Mouse (Mus musculus) embryonic facial prominence, embryonic 11.5 days (tissue): ENCODE measurements around the gene Rab3c. TPM values are rescaled to one million over a fixed set of nuclear protein-coding genes. Genes with fewer than 3 reads are reported as not detected.

Experiments
- ATAC-seq: fragments of 200-750 bp; cut with Nextera tagmentation; replicated peaks from 2 replicates; pipeline ENCODE4 v1.8.0; 2017; ENCODE audit warnings: low read depth; ENCODE audit not compliant: insufficient number of reproducible peaks, low FRiP score, low TSS enrichment
- DNase-seq: peaks from one replicate; pipeline ENCODE4 v3.0.0-alpha.2; 2015; ENCODE audit warnings: low spot score
- H3K27ac ChIP-seq: fragments of 300-500 bp; sonication (generic); replicated peaks from 2 replicates; pipeline ENCODE4 v1.5.1; 2014; ENCODE audit warnings: mild to moderate bottlenecking, low read depth, low read length, control low read depth
- H3K27me3 ChIP-seq: fragments of 300-500 bp; sonication (generic); 2 replicates; pipeline ENCODE4 v1.6.1; 2014; ENCODE audit warnings: mild to moderate bottlenecking, low read length, moderate library complexity, mixed read lengths; ENCODE audit not compliant: control insufficient read depth, insufficient read depth
- H3K36me3 ChIP-seq: fragments of 300-500 bp; sonication (generic); replicated peaks from 2 replicates; pipeline ENCODE4 v1.6.1; 2014; ENCODE audit warnings: low read depth, mild to moderate bottlenecking, low read length, moderate library complexity, mixed read lengths; ENCODE audit not compliant: control insufficient read depth, insufficient read depth
- H3K4me1 ChIP-seq: fragments of 300-500 bp; sonication (generic); 2 replicates; pipeline ENCODE4 v1.6.1; 2014; ENCODE audit warnings: low read length, mixed read lengths; ENCODE audit not compliant: control insufficient read depth, insufficient read depth
- H3K4me2 ChIP-seq: fragments of 300-500 bp; sonication (generic); 2 replicates; pipeline ENCODE4 v1.6.1; 2014; ENCODE audit warnings: low read depth, mild to moderate bottlenecking, control low read depth, low read length, moderate library complexity
- H3K4me3 ChIP-seq: fragments of 300-500 bp; sonication (generic); 2 replicates; pipeline ENCODE4 v1.5.1; 2014; ENCODE audit warnings: low read depth, low read length, control low read depth
- H3K9ac ChIP-seq: fragments of 300-500 bp; sonication (generic); replicated peaks from 2 replicates; pipeline ENCODE4 v1.6.1; 2014; ENCODE audit warnings: mild to moderate bottlenecking, control low read depth, low read length
- H3K9me3 ChIP-seq: fragments of 300-500 bp; sonication (generic); replicated peaks from 2 replicates; pipeline ENCODE4 v1.6.1; 2016; ENCODE audit warnings: mild to moderate bottlenecking, low read length, inconsistent platforms, mixed read lengths; ENCODE audit not compliant: control insufficient read depth
- WGBS: fragments of 180-500 bp; shearing (Covaris S2); extraction: QIAGEN DNeasy Blood & Tissue Kit; methylation state at CpG from one replicate; pipeline ENCODE4 v1.1.7; 2014; 5-methylcytosine and 5-hydroxymethylcytosine counted together
- polyA plus RNA-seq: library from polyadenylated mRNA; unstranded; fragments of >200 nt; fragmentation: Nextera tagmentation; extraction: Ambion mirVana; gene quantifications from 2 replicates; pipeline ENCODE4 v1.2.1, GENCODE M21; 2014

Rab3c gene
- polyA plus RNA-seq, 1 experiment from 2014 or later = 4.2 TPM

- DNase-seq (no peak), ATAC-seq (no peak)
- Histone ChIP-seq H3K4me3 (no peak overlapping the region), H3K9me3 (no peaks in the 10 kb centered on the region), H3K9ac (no peak overlapping the region), H3K27me3 (no peaks in the 10 kb centered on the region), H3K4me2 (no peak overlapping the region), H3K36me3 (no peaks in the 10 kb centered on the region), H3K4me1 (no peaks in the 10 kb centered on the region), H3K27ac (no peak overlapping the region)
- WGBS = 90% methylated on average over 6 of the region's 6 CpGs
Observed at GRCm38 (mm10) chr13:110113711-110114110, 167.1 kb downstream of the Rab3c start.

GRCm38 (mm10) chr13:110097424-110098050 is 183.3 kb downstream of the Rab3c start:
- H3K4me1 ChIP-seq = no peaks in the 10 kb centered on the region
- ATAC-seq (no peak), DNase-seq (no peak)
- 86% methylated on average over 6 of the region's 6 CpGs for WGBS
- H3K4me2 ChIP-seq = no peak overlapping the region
- no peaks in the 10 kb centered on the region for H3K27me3 ChIP-seq
- H3K4me3 ChIP-seq = no peak overlapping the region
- no peaks in the 10 kb centered on the region for H3K36me3 ChIP-seq
- no peak overlapping the region for H3K27ac ChIP-seq
- no peaks in the 10 kb centered on the region for H3K9me3 ChIP-seq
- H3K9ac ChIP-seq = no peak overlapping the region

GRCm38 (mm10) chr13:110094998-110095397 is 185.8 kb downstream of the Rab3c start:
- Histone ChIP-seq H3K4me2 (no peak overlapping the region), H3K9ac (no peak overlapping the region), H3K36me3 (no peaks in the 10 kb centered on the region), H3K4me3 (no peak overlapping the region), H3K9me3 (no peaks in the 10 kb centered on the region), H3K27me3 (no peaks in the 10 kb centered on the region), H3K27ac (no peak overlapping the region), H3K4me1 (no peaks in the 10 kb centered on the region)
- no peak for DNase-seq
- 74% methylated on average over 6 of the region's 6 CpGs for WGBS
- ATAC-seq = no peak

- no peaks in the 10 kb centered on the region for H3K27me3 ChIP-seq
- no peak overlapping the region for H3K4me3 ChIP-seq
- 67% methylated on average over 17 of the region's 17 CpGs for WGBS
- H3K4me1 ChIP-seq = no peaks in the 10 kb centered on the region
- no peaks in the 10 kb centered on the region for H3K36me3 ChIP-seq
- ATAC-seq (no peak; the same call in 1 of the 2 replicates), DNase-seq (no peak)
- no peak overlapping the region for H3K27ac ChIP-seq
- no peaks in the 10 kb centered on the region for H3K9me3 ChIP-seq
- H3K9ac ChIP-seq = no peak overlapping the region
- no peak overlapping the region for H3K4me2 ChIP-seq
Observed at GRCm38 (mm10) chr13:110093720-110094685, 186.8 kb downstream of the Rab3c start.

GRCm38 (mm10) chr13:110083961-110084360 is 196.8 kb downstream of the Rab3c start:
- Histone ChIP-seq H3K4me1 (no peaks in the 10 kb centered on the region), H3K27ac (no peak overlapping the region), H3K27me3 (no peaks in the 10 kb centered on the region), H3K4me3 (no peak overlapping the region), H3K36me3 (no peaks in the 10 kb centered on the region), H3K4me2 (no peak overlapping the region), H3K9me3 (no peaks in the 10 kb centered on the region), H3K9ac (no peak overlapping the region)
- ATAC-seq = no peak
- DNase-seq = no peak
- WGBS = 94% methylated on average over 8 of the region's 8 CpGs

DNA sequence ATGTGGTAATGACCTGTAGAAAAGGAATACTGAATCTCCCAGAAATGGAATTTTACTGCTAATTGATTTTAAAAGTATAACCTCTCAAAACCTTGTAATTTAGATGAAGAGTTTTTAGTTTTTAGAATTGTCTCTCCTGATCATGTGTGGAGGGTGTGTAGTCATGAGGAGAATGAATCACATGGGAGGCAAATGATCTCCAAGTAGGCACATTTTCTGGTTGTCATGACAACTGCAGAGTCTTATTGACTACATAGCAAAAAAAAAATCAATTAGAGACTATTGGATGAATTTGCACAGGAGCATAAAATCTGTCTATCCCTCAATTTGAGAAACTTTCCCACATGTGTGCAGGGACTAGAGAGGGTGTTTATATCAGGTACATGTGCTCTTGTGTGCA is 199.6 kb downstream of the Rab3c start:
- Histone ChIP-seq H3K4me1 (no peaks in the 10 kb centered on the region), H3K4me2 (no peak overlapping the region), H3K9ac (no peak overlapping the region), H3K36me3 (no peaks in the 10 kb centered on the region), H3K27ac (no peak overlapping the region), H3K27me3 (no peaks in the 10 kb centered on the region), H3K9me3 (no peaks in the 10 kb centered on the region), H3K4me3 (no peak overlapping the region)
- no peak for ATAC-seq
- no peak for DNase-seq

GRCm38 (mm10) chr13:110075587-110075986 is 205.2 kb downstream of the Rab3c start:
- Histone ChIP-seq H3K27me3 (no peaks in the 10 kb centered on the region), H3K27ac (no peak overlapping the region), H3K4me2 (no peak overlapping the region), H3K9ac (no peak overlapping the region), H3K9me3 (no peaks in the 10 kb centered on the region), H3K4me1 (no peaks in the 10 kb centered on the region), H3K36me3 (no peaks in the 10 kb centered on the region), H3K4me3 (no peak overlapping the region)
- DNase-seq (no peak), ATAC-seq (no peak)
- WGBS = 92% methylated on average over 9 of the region's 9 CpGs

- ATAC-seq (no peak), DNase-seq (no peak)
- no peak overlapping the region for H3K9ac ChIP-seq
- no peak overlapping the region for H3K4me3 ChIP-seq
- no peak overlapping the region for H3K27ac ChIP-seq
- no peaks in the 10 kb centered on the region for H3K9me3 ChIP-seq
- H3K4me1 ChIP-seq = no peaks in the 10 kb centered on the region
- H3K27me3 ChIP-seq = no peaks in the 10 kb centered on the region
- WGBS = 71% methylated on average over 2 of the region's 2 CpGs
- no peak overlapping the region for H3K4me2 ChIP-seq
- H3K36me3 ChIP-seq = no peaks in the 10 kb centered on the region
Observed at GRCm38 (mm10) chr13:110074180-110074579, 206.6 kb downstream of the Rab3c start.
